Mouse (Mus musculus) heart, adult 2 months (tissue): Measurements from ENCODE around the gene Isca1.

Source experiments
- CTCF ChIP-seq: fragments of 200-600 bp; IDR thresholded peaks from 2 replicates; pipeline ENCODE4 v1.8.1; 2022; ENCODE audit warnings: antibody characterized with exemption, mild to moderate bottlenecking, moderate library complexity
- EP300 ChIP-seq: fragments of 200-500 bp; IDR thresholded peaks from 2 replicates; pipeline ENCODE4 v1.6.1; 2011; ENCODE audit warnings: low read depth, low read length, control low read depth; ENCODE audit not compliant: insufficient read depth
- POLR2A ChIP-seq: fragments of 200-500 bp; IDR thresholded peaks from 2 replicates; pipeline ENCODE4 v1.6.1; 2011; ENCODE audit warnings: mild to moderate bottlenecking, low read depth, low read length, control low read depth; ENCODE audit not compliant: insufficient read depth

GRCm38 (mm10) chr13:59817352-59817751 is 47.7 kb upstream of the Isca1 start:
- TF ChIP-seq CTCF, result no peak
- TF ChIP-seq EP300, result no peak
- no peak for TF ChIP-seq POLR2A
